Mouse (Mus musculus) MN1 (cell line): ENCODE results near the gene Asic2.

ENCODE experiments used
- DNase-seq: peaks from one replicate; pipeline ENCODE4 v3.0.0-alpha.2; 2016; ENCODE audit warnings: low spot score

Gene Asic2

GRCm38 (mm10) chr11:81164890-81165289 is 803.4 kb downstream of the Asic2 start:
- DNase-seq, result no peak

GRCm38 (mm10) chr11:81163056-81163455 is 805.2 kb downstream of the Asic2 start:
- DNase-seq, result no peak

- no peak for DNase-seq
Observed at GRCm38 (mm10) chr11:81153841-81154240, 814.4 kb downstream of the Asic2 start.

GRCm38 (mm10) chr11:81153161-81153840 is 815.0 kb downstream of the Asic2 start:
- DNase-seq, result no peak

DNA sequence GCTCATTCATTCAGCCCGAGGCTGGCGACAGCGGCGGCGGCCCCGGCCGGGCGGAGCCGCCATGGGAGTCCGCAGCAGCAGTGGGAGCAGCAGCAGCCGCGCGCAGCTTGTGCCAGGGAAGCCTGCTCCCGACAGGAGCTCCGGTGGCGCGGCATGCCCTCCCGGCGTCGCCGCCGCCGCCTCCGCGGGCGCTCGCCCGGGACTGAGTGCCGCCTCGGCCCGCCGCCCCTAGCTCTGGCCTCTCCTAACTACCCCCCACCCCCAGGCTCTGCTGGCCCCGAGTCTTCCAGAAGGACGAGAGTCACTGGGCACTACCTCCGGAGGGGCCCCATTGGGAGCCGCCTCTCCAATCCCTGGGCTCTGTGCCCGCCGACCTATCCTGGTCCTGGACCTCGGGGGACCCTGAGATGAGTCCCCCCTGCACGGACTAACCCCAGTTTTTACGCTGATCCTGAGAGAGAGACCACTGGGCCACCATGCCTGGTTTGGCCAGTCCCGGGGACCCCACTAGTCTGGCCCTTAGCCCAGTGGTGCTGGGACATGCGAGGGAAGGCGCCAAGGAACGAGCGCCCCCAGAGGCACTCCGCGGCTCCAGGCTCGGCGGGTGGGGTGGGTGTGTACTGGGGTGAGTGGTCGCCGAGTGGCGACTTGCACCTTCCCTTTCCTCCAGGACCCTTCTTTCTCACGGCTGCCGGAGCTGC is 815.6 kb downstream of the Asic2 start:
- no peak for DNase-seq

DNA sequence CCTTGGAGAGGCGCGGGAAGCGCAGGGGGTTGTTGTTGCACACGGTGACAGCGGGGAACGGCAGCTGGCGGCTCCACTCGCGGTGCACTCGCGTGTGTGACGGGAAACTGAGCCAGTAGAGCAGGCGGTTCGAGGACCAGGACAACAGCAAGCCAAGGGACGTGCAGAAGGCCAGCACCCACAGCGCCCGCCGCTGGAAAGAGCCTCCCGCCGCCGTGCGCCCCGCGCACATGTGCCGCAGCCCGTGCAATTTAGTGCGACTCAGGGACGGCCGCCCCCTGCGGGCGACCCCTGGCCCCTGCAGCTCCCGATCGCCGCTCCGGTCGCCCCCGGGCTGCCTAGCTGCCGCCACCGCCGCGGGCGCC is 816.3 kb downstream of the Asic2 start:
- no peak for DNase-seq

GRCm38 (mm10) chr11:81151286-81152020 is 816.8 kb downstream of the Asic2 start:
- no peak for DNase-seq

DNA sequence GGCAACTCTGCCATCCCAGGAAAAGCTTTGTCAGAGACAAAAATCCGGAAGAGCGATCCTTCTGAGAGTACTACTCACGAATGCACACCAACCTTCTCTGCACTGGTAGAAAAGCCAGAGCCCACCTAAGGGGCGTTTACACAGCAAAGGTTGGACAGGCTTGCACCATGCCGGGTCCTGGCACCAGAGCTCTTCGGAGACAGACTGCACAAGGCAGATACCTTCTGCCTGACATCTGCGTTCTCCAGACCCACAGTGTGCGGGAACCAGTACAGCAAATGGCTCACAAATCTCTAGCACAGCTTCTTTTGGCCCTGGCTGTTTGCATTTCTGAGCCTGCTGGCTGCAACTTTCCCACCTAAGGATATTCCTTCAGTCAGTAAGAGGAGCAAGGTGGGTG is 817.6 kb downstream of the Asic2 start:
- no peak for DNase-seq

DNA sequence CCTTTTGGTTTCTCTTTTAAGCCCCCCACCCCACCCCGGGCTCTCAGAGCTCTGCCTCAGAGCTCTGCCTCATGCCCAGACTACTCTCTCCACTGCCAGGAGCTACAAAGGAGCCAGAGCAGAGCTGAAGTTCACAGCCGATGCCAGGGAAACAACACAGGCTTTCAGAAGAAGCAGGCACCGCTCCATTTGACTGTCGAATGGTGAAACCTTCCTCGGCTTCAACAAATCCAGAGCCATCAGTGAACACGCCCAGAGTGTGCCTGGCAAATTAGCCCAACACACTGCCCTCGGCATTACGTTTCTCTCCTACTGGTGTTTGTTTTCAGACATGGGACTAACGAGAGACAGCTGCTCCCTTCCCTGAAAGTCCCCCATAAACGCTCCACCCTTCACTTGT is 819.8 kb downstream of the Asic2 start:
- no peak for DNase-seq

DNA sequence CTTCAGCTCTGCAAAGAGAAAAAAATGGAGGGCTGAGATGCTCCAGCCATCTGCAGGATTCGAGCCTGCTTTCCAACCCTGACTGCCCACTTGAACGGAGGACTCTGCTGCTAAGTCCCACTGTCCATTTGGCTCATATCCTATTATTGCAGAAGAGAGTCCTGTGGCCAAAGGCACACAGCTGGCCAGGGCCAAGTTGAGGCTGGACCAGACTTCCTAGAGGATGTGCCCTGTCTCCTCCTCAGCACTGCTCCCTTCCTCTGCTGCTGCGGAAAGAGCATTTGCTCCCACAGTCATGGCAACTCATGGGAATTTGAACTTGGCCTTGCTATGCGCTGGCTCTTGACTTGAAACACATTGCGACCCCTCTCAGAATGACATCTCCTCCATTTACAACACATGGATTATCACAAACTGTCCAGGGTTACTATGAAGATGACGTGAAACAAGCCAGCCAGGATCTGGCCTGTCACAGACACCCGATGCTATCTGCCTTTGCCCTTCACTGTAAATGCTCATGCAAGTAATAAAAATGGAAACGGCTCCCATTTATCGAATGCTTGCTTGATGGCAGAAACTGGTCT is 821.6 kb downstream of the Asic2 start:
- no peak for DNase-seq

GRCm38 (mm10) chr11:81135141-81135540 is 833.1 kb downstream of the Asic2 start:
- DNase-seq, result no peak

DNA sequence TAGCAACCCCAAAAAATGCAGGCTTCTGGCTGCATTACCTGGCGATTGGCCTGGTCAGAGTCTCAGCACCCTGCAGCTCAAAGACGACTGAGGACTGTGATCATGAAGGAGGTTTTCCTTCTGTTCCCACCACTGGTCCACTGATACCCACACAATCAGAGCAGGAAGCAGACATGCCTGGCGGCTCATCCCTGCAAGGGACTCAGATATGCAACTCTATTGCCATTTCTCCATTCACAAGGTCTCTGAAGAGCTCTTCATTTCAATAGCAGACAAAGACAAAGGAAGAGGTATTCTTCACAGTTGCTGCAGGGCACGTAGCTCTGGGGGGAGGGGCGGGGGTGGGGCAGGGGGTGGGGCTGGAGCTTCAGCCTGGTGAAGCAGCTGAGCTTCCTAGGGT is 834.3 kb downstream of the Asic2 start:
- no peak for DNase-seq

DNA sequence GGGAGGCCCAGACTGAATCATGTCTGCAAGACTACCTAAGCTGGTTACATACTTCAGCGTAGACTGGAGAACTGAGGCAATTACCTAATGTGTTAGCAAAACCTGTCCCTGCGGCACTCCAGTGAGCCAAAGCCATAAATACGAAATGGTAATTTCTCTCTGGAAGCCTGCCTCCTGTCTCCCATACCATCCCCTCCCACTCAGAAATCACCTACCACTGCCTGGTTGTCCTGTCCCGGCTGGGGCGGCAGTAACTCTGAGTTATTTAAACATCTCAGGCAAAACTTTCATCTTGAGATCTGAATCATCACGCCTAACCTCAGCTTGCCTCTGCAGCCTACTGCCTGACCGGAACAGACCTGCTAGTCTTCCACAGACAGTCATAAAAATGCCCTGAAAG is 835.6 kb downstream of the Asic2 start:
- no peak for DNase-seq

DNA sequence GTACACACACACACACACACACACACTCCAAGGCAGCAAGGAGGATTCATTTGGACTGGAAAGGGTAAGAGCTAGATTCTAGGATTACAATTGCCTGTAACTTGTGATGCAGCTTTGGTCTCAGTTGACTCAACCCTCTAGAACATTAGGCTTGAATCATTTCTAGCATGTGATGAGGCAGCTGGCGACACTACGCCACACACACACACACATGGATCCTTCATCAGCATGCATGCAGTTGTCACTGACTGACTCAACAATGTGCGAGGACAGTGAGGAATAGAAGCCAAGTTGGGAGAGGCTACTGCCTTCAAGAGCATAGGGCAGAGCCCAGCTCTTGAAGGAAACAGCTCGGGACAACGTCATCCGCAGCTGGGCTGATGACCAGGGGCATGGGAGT is 843.9 kb downstream of the Asic2 start:
- DNase-seq, result no peak

- no peak for DNase-seq
Observed at GRCm38 (mm10) chr11:81120024-81120576, 848.2 kb downstream of the Asic2 start.

- DNase-seq, result no peak
Observed at GRCm38 (mm10) chr11:81118055-81118454, 850.2 kb downstream of the Asic2 start.

DNA sequence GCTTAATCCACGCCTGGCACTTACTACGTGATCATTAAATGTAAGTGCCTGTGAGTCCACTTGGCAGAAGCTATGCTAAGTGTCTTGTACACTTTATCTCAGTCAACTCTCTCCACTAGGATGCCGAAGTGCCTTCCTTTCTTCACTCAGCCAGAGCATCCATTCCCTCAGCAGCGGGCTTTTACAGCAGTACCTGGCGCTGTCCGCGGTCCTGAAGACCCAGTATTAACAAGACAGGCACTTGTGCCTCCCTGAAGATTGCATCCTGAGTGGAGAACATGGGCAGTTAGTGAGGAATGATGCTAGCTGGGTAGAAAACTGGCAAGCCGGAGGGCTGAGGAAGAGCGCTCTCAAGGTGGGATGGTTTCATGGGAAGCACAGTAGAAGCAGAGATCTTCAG is 852.6 kb downstream of the Asic2 start:
- DNase-seq, result no peak

GRCm38 (mm10) chr11:81111626-81112025 is 856.6 kb downstream of the Asic2 start:
- no peak for DNase-seq

DNA sequence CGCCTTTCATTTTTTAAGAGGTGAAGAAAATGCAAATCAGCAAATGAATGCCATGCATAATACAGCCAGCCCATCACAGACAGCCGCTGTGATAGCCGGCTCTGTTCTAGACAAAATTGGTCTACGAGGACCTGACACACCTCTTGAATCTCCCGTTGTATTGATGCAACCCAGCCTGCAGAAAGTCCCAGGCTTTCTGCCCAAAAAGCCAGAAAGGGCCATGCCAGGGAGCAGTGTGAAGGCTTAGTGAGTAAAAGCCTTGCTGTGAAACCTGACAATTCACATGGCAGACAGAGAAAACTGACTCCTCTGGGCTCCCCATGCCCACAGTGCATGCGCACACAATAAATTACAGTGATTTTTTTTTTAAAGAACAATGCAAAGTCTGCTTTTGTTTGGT is 858.2 kb downstream of the Asic2 start:
- DNase-seq, result no peak

DNA sequence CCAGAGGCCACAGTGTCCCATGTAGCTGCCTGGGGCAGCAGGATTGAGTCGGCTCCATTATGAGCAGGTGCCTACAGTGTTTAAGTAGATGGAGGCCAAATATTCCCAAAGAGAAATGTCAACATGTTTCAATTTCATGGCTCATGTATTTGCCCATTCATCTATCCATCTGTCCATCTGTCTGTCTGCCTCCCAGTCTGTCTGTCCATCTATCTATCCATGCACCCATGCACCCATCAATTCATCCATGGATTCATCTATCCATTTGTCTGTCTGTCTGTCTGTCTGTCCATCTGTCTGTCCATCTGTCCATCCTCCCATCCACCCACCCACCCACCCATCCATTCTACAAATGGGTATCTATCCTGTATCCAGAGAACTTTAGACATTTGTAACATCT is 861.3 kb downstream of the Asic2 start:
- DNase-seq, result no peak

- DNase-seq, result no peak
Observed at GRCm38 (mm10) chr11:81100829-81101228, 867.4 kb downstream of the Asic2 start.

GRCm38 (mm10) chr11:81096011-81096410 is 872.2 kb downstream of the Asic2 start:
- DNase-seq, result no peak

GRCm38 (mm10) chr11:81094581-81094980 is 873.7 kb downstream of the Asic2 start:
- no peak for DNase-seq
